Mouse (Mus musculus): ENCODE measurements at regions not wholly inside any gene's neighbourhood (a gene's known extent, or its start where the extent isn't known, plus 50 kb on each side); places are given as distances from the start of the nearest gene placed in this dataset.

DNA sequence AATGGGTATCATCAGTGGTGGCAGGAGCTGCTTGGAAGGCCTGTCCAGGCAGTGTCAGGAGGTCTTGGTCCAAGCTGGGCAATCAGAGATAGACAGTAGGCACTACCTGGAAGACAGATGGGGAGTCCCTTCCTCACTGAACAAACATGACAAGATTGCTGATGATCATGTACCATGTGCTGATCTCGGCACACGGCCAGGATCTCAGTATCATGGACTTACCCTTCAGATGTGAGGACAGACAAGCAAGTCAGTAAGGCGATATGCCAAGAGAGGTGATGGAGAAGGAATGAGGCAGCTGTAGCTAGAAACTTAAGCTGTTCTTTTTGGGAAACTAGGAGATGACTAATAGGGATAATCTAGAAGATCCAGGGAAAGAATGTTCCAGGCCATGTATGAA, 238.2 kb downstream of the Rybp start:
- DNase-seq (ENCODE audit: low read depth, low spot score) = no peak

DNA sequence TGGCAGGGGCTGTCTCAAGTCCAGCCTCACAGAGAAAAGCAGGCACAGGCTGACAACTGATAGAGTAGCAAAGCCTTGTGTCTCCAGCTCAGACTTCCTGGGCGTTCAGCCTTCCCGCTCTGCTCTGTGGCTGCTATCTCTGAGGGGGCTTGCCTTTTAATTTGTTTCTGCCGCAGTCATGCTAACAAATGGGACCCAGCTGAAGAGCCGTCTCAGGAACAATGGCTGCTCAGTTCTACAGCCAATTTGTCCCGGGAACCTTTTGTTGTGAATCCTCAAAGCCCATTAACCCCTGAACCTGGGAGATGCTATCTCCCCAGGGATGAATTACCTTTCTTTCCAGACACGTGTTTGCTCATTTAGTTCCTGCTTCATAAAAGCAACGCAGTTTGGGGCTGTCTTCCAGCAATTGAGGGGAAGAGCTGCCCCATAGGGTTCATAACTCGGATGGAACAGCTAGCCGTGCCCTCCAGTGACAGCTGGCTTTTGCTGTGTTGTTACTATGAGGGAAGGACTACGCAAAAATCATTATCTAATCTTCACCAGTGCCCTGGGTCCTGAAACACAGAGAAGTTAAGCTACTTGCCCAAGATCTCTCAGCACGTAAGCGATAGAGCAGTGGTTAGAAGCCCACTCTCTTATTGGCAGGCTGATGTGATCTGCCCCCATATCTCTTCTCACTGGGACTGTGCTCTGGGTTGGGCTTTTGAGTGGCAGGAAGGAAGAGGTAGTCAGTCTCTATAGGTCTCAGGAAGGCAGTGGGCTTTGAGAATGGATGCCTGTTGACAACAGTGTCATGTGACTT, 240.9 kb downstream of the Rybp start:
- no peak for DNase-seq (ENCODE audit: low read depth, low spot score)

DNA sequence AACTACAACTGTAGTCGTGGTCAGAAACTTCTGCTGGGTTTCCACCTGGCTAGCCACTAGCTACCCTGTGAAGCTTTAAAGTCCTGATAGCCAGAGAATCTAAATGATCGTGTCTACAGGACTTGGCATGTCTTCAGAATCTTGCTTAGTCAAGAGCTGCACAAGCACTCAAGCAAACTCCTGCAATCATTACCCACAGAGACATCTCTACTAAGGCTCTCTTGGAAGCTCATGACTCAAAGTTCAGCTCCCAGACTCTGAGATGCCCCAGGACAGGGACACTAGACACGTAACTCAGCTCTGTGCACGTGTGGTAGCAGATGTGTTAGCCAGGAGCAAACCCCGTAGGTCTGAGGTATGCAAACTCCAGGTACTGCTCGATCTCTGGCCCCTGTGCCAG, 242.2 kb downstream of the Rybp start:
- DNase-seq (ENCODE audit: low read depth, low spot score) = no peak

DNA sequence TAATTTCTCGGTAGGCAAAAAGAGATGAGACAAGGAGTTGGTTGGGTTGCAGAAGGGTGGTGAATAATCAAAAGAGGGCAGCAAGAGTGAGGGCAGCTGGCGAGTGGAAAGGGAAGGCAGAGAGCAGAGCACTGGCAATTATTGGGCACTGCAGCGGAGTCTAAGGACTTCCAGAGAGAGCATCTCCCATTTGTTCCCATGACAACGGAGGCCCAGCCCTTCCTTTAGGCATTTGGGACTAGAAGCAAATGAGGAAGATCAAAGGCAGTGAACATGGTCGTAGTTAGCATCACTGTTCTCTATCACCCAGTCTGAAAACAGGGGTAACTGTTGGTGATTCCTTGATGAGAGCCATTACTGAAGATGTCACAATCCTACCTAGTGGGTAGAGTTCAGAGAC, 246.1 kb downstream of the Rybp start:
- DNase-seq (ENCODE audit: low read depth, low spot score) = no peak

DNA sequence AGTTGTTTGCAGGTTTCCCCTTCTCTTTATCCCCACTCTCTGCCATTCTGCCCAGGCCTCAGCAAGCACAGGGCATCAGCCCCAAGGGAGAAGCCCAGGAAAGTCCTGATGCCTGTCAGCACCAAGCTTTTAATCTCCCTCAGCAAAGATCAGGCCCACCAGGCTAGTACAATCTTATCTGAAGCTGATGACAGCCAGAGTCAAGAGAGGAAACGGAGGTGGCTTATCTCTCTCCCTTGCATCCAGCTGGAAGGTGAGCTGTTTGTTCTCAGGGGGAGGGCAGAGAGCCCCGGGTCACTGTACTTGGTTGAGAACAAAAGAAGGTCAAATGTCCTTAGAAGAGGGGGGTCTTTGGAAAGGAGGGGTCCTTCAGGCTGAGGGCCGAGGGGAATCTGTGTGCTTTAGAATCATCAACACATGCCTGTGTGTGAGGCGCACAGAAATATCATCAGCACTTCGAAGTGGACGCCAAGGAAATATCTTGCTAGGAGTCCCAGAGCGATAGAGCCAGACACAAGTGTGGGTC, 246.8 kb downstream of the Rybp start:
- no peak for DNase-seq (ENCODE audit: low read depth, low spot score)

DNA sequence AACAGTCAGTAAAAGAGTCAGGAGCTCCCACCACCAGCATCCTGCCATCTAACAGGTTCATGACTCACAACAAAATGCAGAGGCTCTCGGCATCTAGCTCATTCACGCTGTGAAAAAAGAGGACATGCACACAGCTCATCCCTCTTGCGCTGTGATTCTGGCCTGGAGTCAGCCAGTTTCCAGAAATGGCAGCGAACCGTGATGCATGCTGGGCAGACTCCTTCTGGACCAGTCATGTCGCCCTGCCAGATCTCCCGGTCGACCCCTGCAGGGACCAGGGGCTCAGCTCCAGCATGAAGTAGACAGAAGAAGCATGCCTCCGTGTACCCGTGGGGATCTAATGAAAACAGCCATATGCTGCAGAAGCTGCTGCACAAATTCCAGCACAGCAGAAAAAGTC, 254.6 kb downstream of the Rybp start:
- no peak for DNase-seq (ENCODE audit: low read depth, low spot score)

DNA sequence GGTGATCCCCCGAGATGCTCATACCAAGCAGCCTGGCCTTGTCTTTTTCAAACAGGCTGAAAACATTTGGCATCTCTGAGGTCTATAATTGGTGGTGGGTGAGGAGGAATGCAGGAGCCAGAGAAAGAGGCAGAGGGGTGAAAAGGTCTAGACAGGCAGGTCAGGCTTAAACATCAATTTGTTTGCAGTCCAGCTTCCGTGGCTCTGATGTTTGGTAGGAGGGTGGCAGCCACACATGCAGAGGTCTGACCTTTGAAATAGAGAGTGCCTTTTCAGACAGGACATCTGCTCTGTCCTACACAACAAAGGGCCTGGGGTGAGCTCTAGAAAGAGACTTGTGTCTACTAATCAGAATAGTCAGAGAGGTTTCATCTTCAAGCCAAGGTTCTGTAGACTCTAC, 256.8 kb downstream of the Rybp start:
- DNase-seq (ENCODE audit: low read depth, low spot score) = no peak

DNA sequence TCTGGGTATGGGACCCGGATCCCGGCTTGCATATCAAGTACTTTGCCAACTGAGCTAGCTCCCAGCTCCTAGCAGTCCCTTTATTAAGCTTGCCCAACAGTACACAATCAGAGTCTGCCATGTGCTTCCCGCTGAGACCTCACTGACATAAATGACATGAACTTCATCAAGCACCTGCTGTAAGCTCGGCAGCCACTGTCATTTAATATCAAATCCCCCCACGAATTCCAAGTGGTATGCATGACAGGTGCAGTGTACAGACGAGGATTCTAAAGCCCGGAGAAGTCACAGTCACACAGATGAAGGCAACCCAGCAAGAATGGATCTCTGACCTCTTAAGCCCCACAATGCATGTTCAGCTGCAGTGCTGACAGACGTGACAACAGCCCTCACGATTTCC, 257.3 kb downstream of the Rybp start:
- DNase-seq (ENCODE audit: low read depth, low spot score) = no peak

DNA sequence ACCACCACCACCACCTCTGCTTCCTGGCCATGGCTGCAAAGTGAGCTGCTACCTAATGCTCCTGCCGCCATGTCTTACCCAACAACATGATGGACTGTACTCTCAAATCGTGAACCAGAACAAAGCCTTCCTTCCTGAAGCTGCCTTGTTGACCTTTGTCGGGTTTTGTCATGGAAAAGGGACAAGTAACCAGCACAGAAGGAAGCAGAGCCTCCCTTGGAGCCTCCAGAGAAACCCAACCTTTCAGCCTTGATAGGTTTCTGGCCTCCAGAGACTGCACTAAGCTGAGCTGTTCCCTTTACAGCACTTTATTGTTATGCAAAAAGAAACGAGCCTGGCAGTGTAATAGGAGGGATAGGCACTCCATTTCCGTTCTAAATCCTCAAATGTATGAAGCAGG, 259.8 kb downstream of the Rybp start:
- no peak for DNase-seq (ENCODE audit: low read depth, low spot score)

DNA sequence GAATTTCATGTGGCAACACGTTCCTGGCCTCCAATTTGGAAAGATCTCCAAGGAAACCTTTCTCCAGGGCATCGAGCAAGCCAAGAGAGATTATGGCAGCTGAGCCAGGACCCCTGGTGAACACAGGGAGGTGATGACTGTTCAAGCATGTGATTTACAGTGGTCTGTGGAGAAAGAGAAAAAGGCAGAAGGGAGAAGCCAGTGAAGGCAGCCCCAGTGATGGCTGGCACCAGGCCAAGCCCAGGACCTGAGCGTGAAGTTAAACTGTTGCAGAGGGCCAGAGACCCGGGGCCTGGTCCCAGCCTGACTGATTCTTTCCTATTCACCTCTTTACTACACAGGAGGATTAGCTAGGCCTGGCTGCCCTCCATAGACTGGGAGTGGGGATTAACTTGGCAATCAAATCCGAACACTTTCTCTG, 261.7 kb downstream of the Rybp start:
- DNase-seq (ENCODE audit: low read depth, low spot score) = no peak

DNA sequence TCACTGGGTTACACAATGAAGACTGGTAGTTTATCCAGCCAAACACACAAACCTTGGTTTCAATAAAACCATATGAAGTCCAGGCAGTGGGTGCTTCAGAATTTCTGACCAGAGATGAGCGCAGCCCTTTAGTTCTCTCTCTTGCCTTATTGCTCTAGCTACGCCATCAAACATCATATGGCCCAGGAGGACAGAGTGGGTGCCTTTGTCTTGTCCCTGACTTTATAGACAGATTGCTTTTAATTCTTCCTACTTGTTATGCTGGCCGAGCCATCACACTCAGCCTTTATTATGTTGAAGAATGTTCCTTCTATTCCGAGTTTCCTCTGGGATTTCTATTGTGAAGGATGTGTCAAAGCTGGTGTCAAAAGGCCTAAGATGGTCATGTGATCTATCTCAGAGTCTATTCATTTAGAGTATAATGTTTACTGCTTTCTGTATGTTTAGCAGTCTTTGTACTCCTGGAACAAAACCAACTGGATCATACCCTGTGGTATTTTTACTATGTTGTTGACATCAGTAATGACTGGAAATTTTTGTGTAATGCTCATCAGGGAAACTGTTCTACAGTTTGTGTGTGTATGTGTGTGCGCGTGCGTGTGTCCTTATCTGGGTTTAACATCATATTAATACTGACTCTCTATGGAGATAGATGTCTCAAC, 263.7 kb downstream of the Rybp start:
- DNase-seq (ENCODE audit: low read depth, low spot score) = no peak

DNA sequence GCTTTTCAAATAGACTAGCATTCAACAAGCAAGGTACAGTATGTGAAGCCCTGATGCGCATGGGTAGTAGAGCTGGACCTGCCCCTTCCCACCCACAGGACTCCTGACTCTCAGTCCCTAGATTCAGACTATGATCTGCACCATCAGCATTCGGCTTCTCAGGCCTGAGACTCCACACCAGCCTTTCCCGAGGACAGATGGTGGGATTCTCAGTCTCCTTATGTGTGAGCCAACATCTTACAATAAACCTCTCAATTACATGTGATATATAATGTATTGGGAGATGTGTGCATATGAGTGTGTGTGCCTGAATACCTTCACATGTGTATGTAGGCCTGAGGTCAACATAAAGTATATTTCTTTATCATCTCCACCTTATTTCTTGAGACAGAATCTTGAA, 268.3 kb downstream of the Rybp start:
- no peak for DNase-seq (ENCODE audit: low read depth, low spot score)

DNA sequence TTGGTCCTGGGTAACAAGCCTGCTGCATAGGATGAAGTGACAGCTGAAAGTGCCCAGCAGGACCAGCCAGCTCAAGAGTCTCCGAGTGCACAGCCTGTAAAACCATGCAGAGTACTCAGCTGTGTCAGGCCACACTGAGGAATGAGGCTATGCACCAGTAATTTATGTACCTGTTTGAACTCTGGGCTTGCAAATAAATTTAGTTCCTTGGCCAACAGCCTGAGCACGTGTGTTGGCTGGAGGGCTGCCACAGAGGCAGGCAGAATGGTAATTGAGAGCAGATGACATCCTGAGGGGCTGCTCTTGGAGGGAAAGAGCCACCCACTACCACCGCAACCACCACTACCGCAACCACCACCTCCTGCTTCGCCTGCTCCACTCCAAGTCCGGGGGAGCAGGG, 273.3 kb downstream of the Rybp start:
- DNase-seq (ENCODE audit: low read depth, low spot score) = no peak

DNA sequence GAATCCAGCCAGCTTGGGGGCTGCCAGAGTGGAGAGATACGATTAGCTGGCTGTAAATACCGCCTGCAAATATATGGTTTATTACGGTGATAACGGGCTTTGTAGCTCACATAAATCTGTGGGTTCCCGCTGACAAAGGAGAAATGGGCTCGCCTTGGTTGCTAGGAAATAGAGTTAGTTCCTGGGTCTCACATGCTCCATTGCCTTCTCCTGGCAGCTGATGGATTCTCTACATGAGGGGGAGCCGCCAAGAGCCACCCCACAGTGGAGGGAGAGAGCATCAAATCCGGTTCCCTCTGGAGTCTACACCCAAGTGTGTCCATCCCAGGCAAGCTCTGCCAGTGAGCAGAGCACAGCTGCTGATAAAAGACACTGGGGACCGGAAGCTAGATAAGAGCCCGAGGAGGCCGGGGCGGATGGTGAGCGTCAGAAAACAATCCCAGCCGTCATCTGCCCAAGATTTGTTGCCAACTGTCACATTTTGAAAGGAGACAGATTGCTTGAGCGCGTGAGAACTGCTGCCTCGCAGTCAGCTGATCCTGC, 275.7 kb downstream of the Rybp start:
- no peak for DNase-seq (ENCODE audit: low read depth, low spot score)

DNA sequence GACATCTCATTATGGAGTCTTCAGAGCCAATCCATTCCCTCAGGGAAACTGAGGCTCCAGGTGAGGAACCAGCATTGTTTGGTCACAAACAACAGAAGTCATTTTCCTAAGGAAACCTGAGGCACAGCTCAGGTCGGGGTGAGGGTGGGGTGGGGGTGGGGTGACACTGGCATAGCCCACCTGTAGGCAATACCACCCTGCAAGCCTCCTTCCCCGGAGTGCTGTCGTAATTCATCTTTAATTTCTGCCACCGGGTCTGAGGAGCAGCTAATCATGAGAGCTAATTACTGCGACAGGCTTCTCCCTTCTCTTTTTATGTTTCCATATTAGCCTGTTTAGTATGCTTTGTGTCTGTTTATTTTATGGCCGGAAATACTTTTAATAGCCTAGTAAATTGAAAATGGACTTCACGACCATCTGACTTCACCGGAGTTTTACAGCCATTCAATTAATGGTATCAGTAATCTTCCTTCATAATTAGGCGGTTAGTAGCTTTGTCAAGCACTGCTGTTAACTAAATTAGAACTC, 276.3 kb downstream of the Rybp start:
- DNase-seq (ENCODE audit: low read depth, low spot score) = no peak

DNA sequence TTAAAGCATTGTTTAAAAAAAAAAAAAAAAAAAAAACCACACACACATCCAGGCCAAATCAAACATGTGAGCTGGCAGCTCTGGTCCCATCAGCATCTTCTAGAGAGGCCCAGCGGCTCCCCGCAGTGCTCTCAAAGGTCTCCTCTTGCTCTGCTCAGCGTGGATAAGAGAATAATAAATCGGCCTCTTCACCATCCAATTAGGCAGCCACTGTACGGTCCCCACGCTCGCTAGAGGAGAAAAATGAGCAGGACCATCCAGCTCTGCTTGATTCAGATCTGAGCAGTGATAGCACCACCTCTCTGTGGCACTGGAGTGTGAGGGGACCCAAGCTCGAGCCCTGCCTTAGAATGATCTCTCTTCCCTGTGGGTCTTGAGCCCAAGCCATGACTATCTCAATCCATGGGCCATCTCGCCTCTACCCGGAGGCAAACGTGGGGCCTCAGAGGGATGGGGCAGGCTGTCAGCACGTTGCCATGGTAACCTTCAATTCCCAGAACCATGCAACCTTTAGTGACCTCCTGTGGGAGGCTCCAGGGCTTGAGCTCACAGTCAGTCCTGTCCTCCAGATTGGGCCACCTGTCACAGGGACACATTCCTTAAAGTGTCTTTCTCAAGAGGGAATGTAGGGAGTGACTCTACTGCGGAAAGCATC, 273.6 kb upstream of the Prok2 start:
- DNase-seq (ENCODE audit: low read depth, low spot score) = no peak

DNA sequence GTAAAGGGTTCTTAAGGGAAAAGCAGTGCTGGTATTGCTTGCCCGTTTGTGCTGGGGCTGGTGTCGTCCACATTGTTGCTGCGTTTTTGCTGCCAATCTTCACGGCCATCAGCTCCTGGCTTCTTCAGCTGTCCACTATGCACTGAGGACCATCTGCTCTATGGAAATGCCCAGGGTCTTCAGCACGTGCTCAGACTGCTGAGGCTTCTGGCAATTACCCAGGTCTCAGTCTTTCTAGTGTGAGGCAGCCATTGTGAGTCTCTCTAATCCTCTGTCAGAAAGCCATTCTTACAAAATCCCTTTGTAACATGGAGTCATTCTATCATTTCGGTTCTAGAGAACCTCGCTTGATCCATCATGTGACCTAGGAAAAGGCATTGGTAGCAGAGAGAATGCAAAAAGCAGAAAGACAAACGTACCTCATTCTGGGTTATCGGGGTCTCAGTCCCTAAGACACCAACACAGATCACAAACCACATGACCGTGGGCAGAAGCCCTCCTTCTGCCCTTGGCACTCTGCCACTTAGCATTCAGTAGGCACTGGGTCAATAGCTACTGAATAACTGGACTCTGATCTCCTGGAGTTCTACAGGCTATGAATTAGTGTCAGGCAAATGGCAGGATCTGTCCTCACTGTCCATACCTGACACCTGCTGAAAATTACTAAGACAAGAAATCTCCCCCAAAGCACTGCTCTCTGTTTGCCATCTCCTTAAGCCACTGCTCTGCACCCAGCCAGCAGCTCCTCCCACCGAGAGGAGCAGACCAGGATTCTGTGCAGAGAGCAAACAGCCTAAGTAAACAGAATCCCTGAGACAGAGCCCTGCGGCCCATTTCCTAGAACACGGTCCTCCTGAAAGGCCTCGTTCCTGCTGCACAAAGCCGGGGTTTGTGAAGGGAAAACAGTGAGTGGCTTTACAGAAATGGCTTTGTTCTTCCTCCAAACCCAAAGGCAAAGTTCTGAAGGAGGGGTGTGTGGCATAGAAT, 270.1 kb upstream of the Prok2 start:
- DNase-seq (ENCODE audit: low read depth, low spot score) = no peak

DNA sequence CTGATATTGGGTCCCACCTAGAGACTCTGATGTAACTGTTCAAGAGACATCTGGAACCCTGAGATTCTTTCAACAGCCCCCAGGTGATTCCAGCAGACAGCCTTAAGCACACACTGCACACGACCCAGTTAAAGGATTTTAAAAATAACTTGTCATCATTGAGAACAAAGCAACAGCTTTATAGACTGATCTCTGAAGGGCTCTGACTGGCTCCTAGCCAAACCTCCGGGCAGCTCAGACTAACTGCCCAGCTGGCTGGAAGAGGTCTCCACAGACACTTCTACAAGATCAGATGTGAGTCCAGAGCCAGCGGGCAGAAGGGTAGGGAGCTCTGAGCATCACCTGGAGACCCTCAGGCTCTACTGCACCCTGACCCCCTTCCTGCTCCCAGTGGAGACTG, 267.8 kb upstream of the Prok2 start:
- no peak for DNase-seq (ENCODE audit: low read depth, low spot score)

DNA sequence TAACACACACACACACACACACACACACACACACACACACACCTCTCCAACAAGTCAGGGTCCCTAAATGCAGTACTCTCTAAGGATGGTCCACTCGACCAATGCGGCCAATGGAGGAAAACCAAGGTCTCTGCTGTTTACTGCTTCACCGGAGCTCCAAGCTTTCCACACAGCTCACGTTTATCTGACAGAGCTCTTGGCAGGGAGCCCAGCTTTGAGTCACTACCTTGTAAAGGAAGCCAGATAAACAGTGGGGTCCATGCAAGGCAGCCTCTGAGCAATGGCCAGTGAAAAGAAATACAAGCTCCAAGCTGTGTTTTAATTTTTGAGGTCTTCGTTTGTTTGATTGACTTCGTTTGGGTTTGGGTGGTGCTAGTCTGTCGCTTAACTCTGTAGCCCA, 264.9 kb upstream of the Prok2 start:
- DNase-seq (ENCODE audit: low read depth, low spot score) = no peak

DNA sequence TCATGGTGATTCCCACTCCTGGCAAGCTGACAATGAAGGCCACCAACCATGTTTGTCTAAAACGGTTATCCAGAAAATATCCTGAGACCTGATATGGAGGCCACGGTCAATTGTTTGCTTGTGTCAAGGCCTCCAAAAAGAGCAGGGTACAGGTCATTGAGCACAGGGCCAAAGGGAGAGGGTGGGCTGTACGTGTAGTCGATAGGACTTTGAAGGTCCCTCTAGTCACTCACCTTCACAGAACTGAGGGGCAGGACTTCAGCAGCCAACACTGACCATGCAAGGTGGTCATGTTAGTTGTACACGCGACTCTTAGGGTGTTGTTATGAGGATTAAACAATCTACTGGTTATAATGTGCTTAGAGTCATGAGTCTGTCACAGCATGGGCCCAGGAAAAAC, 264.4 kb upstream of the Prok2 start:
- DNase-seq (ENCODE audit: low read depth, low spot score) = no peak

DNA sequence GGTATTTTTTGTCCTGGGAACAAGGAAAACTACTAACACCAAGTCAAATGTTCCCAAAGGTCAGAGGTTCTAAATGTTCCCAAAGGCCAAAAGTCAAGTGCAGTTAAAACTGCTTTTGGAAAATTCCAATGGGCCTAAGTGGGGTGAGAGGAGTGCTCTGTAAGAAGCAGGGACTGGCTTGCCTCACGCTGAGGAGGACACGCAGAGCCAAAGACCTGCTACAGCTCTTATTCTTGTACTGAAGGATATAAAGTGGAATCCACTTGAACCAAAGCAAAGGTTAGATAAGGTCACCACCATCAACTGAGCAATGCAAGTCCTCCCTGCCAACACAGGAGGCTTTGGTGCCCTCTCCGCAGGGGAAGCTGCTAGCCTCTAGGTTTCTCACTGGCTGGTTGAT, 260.3 kb upstream of the Prok2 start:
- DNase-seq (ENCODE audit: low read depth, low spot score) = no peak
